Comparison of ENCODE assay signal across 14 mouse cellular contexts in the genomic region with DNA sequence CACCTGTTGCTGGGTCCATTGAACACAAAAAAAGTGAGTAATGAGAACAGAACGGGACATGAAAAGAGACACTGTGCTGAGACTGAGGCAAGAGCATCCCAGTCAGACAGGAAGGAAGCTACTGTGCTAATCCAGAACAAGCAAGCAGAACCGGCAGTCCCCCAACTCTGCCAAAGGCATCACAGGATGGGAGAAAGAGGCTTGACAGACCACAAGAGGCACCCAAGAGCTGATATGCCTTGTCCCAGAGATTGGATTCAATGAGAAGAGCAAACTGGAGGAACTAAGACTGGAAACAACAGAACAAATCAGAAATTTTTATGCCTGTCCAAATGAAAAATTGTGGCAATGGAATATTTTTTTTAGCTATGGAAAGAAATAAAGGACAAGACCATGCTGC. TPM values are rescaled to one million over a fixed set of nuclear protein-coding genes. Genes with fewer than 3 reads are reported as not detected.
A peak's percentile ranks its signal among the peaks of the same experiment; 100 is the strongest.
DNase-seq lines count a peak whose midpoint lies in the region; ATAC-seq and TF ChIP-seq lines count a peak whose summit lies in the region.
"Had no signal": no experiment of that assay in that cellular context is flagged by ENCODE, and none has a peak within 500 bp of the region (broad histone marks: within the 10 kb centered on the region; RNA-seq: fewer than 3 reads in every experiment).

No protein-coding gene starts in this region.

- no peak overlapping the region for H3K4me2 ChIP-seq in heart, embryonic 12.5 days
- no peak overlapping the region for H3K4me2 ChIP-seq in liver, embryonic 14.5 days (ENCODE audit: low read depth)
- H3K4me2 ChIP-seq: heart, embryonic 13.5 days; limb, embryonic 12.5 days; midbrain, embryonic 11.5 days; neural tube, embryonic 15.5 days had no signal

- no peaks in the 10 kb centered on the region for H3K9me3 ChIP-seq in heart, embryonic 12.5 days (replicated peaks)
- no peaks in the 10 kb centered on the region for H3K9me3 ChIP-seq in liver, embryonic 14.5 days (ENCODE audit: control insufficient read depth, low read length)
- H3K9me3 ChIP-seq in MEL (replicated peaks; ENCODE audit: insufficient read depth, low read length), result no peaks in the 10 kb centered on the region
- H3K9me3 ChIP-seq: G1E; heart, embryonic 13.5 days; limb, embryonic 12.5 days; neural tube, embryonic 15.5 days had no signal

- intact Hi-C loops in heart, adult 2 months (cut with DNase I), result no loop called here

- TF ChIP-seq EP300 in heart, adult 2 months (IDR thresholded peaks at IDR 0.05; ENCODE audit: insufficient read depth, low read depth, low read length), result no peak
- no peak for TF ChIP-seq EP300 in liver, embryonic 14.5 days (IDR thresholded peaks at IDR 0.05; ENCODE audit: low read depth)
- TF ChIP-seq EP300 in MEL (IDR thresholded peaks at IDR 0.05; ENCODE audit: low read depth in 1 of 2, low read length in 2 of 2), result no peak

- 26% methylated on average over 2 of the region's 2 CpGs for WGBS in heart, adult 2 months
- 44% methylated on average over 2 of the region's 2 CpGs for WGBS in heart, embryonic 12.5 days
- 17% methylated on average over 2 of the region's 2 CpGs for WGBS in liver, embryonic 14.5 days (ENCODE audit: insufficient replicate concordance)

- peak; percentile 54 for TF ChIP-seq CTCF in heart, adult 2 months (IDR thresholded peaks at IDR 0.05)
- 0 out of 2 replicates have a peak, but pooled peaks have one; percentile 22 for TF ChIP-seq CTCF in liver, embryonic 14.5 days (IDR thresholded peaks at IDR 0.05; ENCODE audit: low read depth)
- TF ChIP-seq CTCF in MEL (IDR thresholded peaks at IDR 0.05 in 2 of 3, conservative IDR thresholded peaks at IDR 0.05 in 1 of 3; ENCODE audit: control insufficient read depth in 1 of 3, insufficient read depth in 1 of 3, low read depth in 2 of 3, low read length in 3 of 3, poor library complexity in 1 of 3, severe bottlenecking in 1 of 3), result no peak; a peak in 1 of 6 replicates

- peak in 1 of 2 experiments; percentile 21 for DNase-seq in heart, adult 2 months
- no peak for DNase-seq in liver, embryonic 14.5 days (ENCODE audit: low read depth in 3 of 3, low spot score in 3 of 3)
- DNase-seq in liver, result no peak
- peak; percentile 6 for DNase-seq in MEL (ENCODE audit: low read depth, low spot score)
- DNase-seq in lung, postnatal 14 days, result peak; percentile 8
- no peak for DNase-seq in adrenal gland, adult 2 months
- no peak for DNase-seq in thymus, postnatal 4 days
- DNase-seq: thymus, postnatal 36 days had no signal

- no peak for TF ChIP-seq RAD21 in MEL (IDR thresholded peaks at IDR 0.05; ENCODE audit: low read depth, low read length)

- TF ChIP-seq POLR2A in heart, adult 2 months (IDR thresholded peaks at IDR 0.05; ENCODE audit: insufficient read depth, low read depth, low read length), result no peak
- TF ChIP-seq POLR2A in MEL (IDR thresholded peaks at IDR 0.05; ENCODE audit: control insufficient read depth in 1 of 2, insufficient read depth in 1 of 2, low read depth in 1 of 2, low read length in 2 of 2, poor library complexity in 1 of 2), result no peak

- H3K79me2 ChIP-seq in heart, adult 2 months (replicated peaks; ENCODE audit: control insufficient read depth, insufficient read depth, low read length), result no peaks in the 10 kb centered on the region
- H3K79me2 ChIP-seq in MEL (ENCODE audit: control insufficient read depth, insufficient read depth, low read length, poor library complexity), result no peaks in the 10 kb centered on the region

- ATAC-seq in heart, embryonic 12.5 days (ENCODE audit: insufficient number of reproducible peaks, low FRiP score), result no peak
- no peak for ATAC-seq in liver, embryonic 14.5 days (ENCODE audit: insufficient read depth)

- H3K9ac ChIP-seq in heart, adult 2 months (ENCODE audit: low read depth, low read length), result no peak overlapping the region
- H3K9ac ChIP-seq in heart, embryonic 12.5 days, result no peak overlapping the region
- no peak overlapping the region for H3K9ac ChIP-seq in liver, embryonic 14.5 days (replicated peaks)
- H3K9ac ChIP-seq in MEL (ENCODE audit: control insufficient read depth, low read depth, low read length, poor library complexity, severe bottlenecking), result no peak overlapping the region
- H3K9ac ChIP-seq: heart, embryonic 13.5 days; limb, embryonic 12.5 days; neural tube, embryonic 15.5 days had no signal

- no peak overlapping the region for H3K4me3 ChIP-seq in heart, adult 2 months
- no peak overlapping the region for H3K4me3 ChIP-seq in heart, embryonic 12.5 days
- H3K4me3 ChIP-seq in liver, embryonic 14.5 days (ENCODE audit: insufficient read depth in 1 of 2, low read depth in 2 of 2, low read length in 2 of 2), result no peak overlapping the region
- no peak overlapping the region for H3K4me3 ChIP-seq in MEL (ENCODE audit: control insufficient read depth in 1 of 2, insufficient read depth in 1 of 2, low read depth in 2 of 2, low read length in 2 of 2)
- H3K4me3 ChIP-seq: heart, embryonic 13.5 days; limb, embryonic 12.5 days; neural tube, embryonic 15.5 days had no signal

- no peaks in the 10 kb centered on the region for H3K36me3 ChIP-seq in heart, adult 2 months (ENCODE audit: control insufficient read depth, insufficient read depth, low read length)
- H3K36me3 ChIP-seq in heart, embryonic 12.5 days, result no peaks in the 10 kb centered on the region
- H3K36me3 ChIP-seq in liver, embryonic 14.5 days (replicated peaks; ENCODE audit: control insufficient read depth, insufficient read depth, low read depth), result no peaks in the 10 kb centered on the region
- H3K36me3 ChIP-seq in MEL (ENCODE audit: control insufficient read depth in 1 of 2, insufficient read depth in 2 of 2, low read length in 2 of 2), result no peaks in the 10 kb centered on the region
- H3K36me3 ChIP-seq: G1E; heart, embryonic 13.5 days; limb, embryonic 12.5 days; neural tube, embryonic 15.5 days had no signal

- no peaks in the 10 kb centered on the region for H3K27me3 ChIP-seq in heart, adult 2 months (ENCODE audit: control insufficient read depth, insufficient read depth, low read length)
- H3K27me3 ChIP-seq in heart, embryonic 12.5 days (replicated peaks), result no peaks in the 10 kb centered on the region; the same call in 1 of the 2 replicates
- no peaks in the 10 kb centered on the region for H3K27me3 ChIP-seq in liver, embryonic 14.5 days (ENCODE audit: control insufficient read depth, insufficient read depth, low read length)
- H3K27me3 ChIP-seq in MEL (ENCODE audit: control insufficient read depth in 1 of 2, insufficient read depth in 2 of 2, low read length in 2 of 2), result no peaks in the 10 kb centered on the region; a peak in 1 of 4 replicates
- H3K27me3 ChIP-seq: heart, embryonic 13.5 days; limb, embryonic 12.5 days; neural tube, embryonic 15.5 days had no signal

- no peak overlapping the region for H3K27ac ChIP-seq in heart, adult 2 months
- H3K27ac ChIP-seq in heart, embryonic 12.5 days (ENCODE audit: poor library complexity, severe bottlenecking), result no peak overlapping the region
- H3K27ac ChIP-seq in liver, embryonic 14.5 days, result no peak overlapping the region
- no peak overlapping the region for H3K27ac ChIP-seq in MEL (ENCODE audit: control insufficient read depth, low read depth, low read length)
- H3K27ac ChIP-seq: heart, embryonic 13.5 days; limb, embryonic 12.5 days; neural tube, embryonic 15.5 days had no signal

- H3K4me1 ChIP-seq in heart, adult 2 months (ENCODE audit: control insufficient read depth, insufficient read depth, low read length), result no peaks in the 10 kb centered on the region
- no peaks in the 10 kb centered on the region for H3K4me1 ChIP-seq in heart, embryonic 12.5 days (replicated peaks)
- H3K4me1 ChIP-seq in liver, embryonic 14.5 days (replicated peaks; ENCODE audit: control insufficient read depth in 2 of 2, insufficient read depth in 2 of 2, low read length in 1 of 2), result no peaks in the 10 kb centered on the region
- H3K4me1 ChIP-seq in MEL (ENCODE audit: control insufficient read depth in 1 of 2, insufficient read depth in 2 of 2, low read length in 2 of 2), result no peaks in the 10 kb centered on the region
- H3K4me1 ChIP-seq: heart, embryonic 13.5 days; limb, embryonic 12.5 days; neural tube, embryonic 15.5 days had no signal

TF ChIP-seq in MEL, 35 proteins besides CTCF, POLR2A, EP300 and RAD21 (continues in another document):
- TF ChIP-seq MXI1 (IDR thresholded peaks at IDR 0.05; ENCODE audit: low read depth, low read length), result no peak
- TF ChIP-seq SMC3 (IDR thresholded peaks at IDR 0.05; ENCODE audit: low read depth, low read length), result no peak
- no peak for TF ChIP-seq RCOR1 (IDR thresholded peaks at IDR 0.05; ENCODE audit: low read depth, low read length)
- no peak for TF ChIP-seq E2F4 (IDR thresholded peaks at IDR 0.05; ENCODE audit: borderline replicate concordance, low read depth, low read length)
- TF ChIP-seq TCF12 (IDR thresholded peaks at IDR 0.05; ENCODE audit: low read depth, low read length), result no peak
- TF ChIP-seq ETS1 (IDR thresholded peaks at IDR 0.05; ENCODE audit: low read depth, low read length), result no peak
- TF ChIP-seq TBP (IDR thresholded peaks at IDR 0.05; ENCODE audit: low read depth, low read length), result no peak
- no peak for TF ChIP-seq ZNF384 (IDR thresholded peaks at IDR 0.05; ENCODE audit: low read depth, low read length)
- no peak for TF ChIP-seq POLR2AphosphoS5 (IDR thresholded peaks at IDR 0.05; ENCODE audit: borderline replicate concordance, low read depth, low read length)
- no peak for TF ChIP-seq ELF1 (IDR thresholded peaks at IDR 0.05; ENCODE audit: low read depth, low read length)
- no peak for TF ChIP-seq NRF1 (IDR thresholded peaks at IDR 0.05; ENCODE audit: insufficient read depth, low read depth, low read length, poor library complexity, severe bottlenecking)
- no peak for TF ChIP-seq USF2 (IDR thresholded peaks at IDR 0.05; ENCODE audit: borderline replicate concordance in 1 of 2, insufficient read depth in 1 of 2, low read depth in 1 of 2, low read length in 2 of 2)
- no peak for TF ChIP-seq TAL1 (IDR thresholded peaks at IDR 0.05; ENCODE audit: low read length)
- TF ChIP-seq MAFK (IDR thresholded peaks at IDR 0.05; ENCODE audit: borderline replicate concordance, low read depth, low read length), result no peak
- no peak for TF ChIP-seq GATA1 (IDR thresholded peaks at IDR 0.05; ENCODE audit: low read depth, low read length)
- TF ChIP-seq ZKSCAN1 (IDR thresholded peaks at IDR 0.05; ENCODE audit: low read depth, low read length), result no peak

RNA-seq across cellular contexts. Expression of a gene that starts 11.1 kb away (rescaled TPM):
- total RNA-seq in heart, adult 2 months (2021), result 1 to 10 TPM; 1.6 to 1.7 TPM
- 2.7 and 4.4 TPM in 2 replicates for polyA plus RNA-seq in heart, adult 2 months (2012; rRNA removed)
- polyA plus RNA-seq in heart, embryonic 12.5 days (2016; fragmentation: Nextera tagmentation; extraction: Ambion mirVana), result 0.13 and 0.35 TPM in 2 replicates
- 0.11 and 0.25 TPM in 2 replicates for polyA plus RNA-seq in liver, embryonic 14.5 days (2012; rRNA removed)
- polyA plus RNA-seq in liver, embryonic 14.5 days (2014; fragmentation: Nextera tagmentation; extraction: Ambion mirVana), result not detected in 2 replicates
- total RNA-seq in MEL (2012; rRNA removed), result 0.12 TPM in 1 of 2 replicates, not detected in the other
- under 1 TPM in 1 of 2 experiments, not detected in 1; 0.22 TPM for polyA plus RNA-seq in MEL (2012; ENCODE audit: insufficient read depth in 1 of 2, insufficient read length in 2 of 2, low read depth in 1 of 2, low replicate concordance in 2 of 2, missing spikeins in 1 of 2)
- 1 to 10 TPM; 1.3 to 2.8 TPM for total RNA-seq in adrenal gland, adult 2 months (2021)
- 1.0 and 1.4 TPM in 2 replicates for polyA plus RNA-seq in adrenal gland, adult 2 months (2012; rRNA removed)
- total RNA-seq: G1E had no signal
- polyA plus RNA-seq: G1E; heart, embryonic 13.5 days had no signal

Comparison
In these comparisons a context has a peak if more than half of its experiments do, and no peak if none do; other contexts are left out.
1. DNase-seq: peak in MEL (single experiment) and lung, postnatal 14 days (single experiment); none in liver, embryonic 14.5 days (0 of 3), liver (single experiment), adrenal gland, adult 2 months (single experiment) and thymus, postnatal 4 days (single experiment).
2. CTCF ChIP-seq: peak in heart, adult 2 months (single experiment) and liver, embryonic 14.5 days (single experiment); none in MEL (0 of 3).